In genomic region chr12:55490722-55491449, GRCm38 (mm10) we compare ENCODE assay signal across 8 mouse cellular contexts. TPM values are rescaled to one million over a fixed set of nuclear protein-coding genes. Genes with fewer than 3 reads are reported as not detected.
A peak's percentile ranks its signal among the peaks of the same experiment; 100 is the strongest.
DNase-seq lines count a peak whose midpoint lies in the region; ATAC-seq and TF ChIP-seq lines count a peak whose summit lies in the region.

No protein-coding gene starts in this region.

- no peaks in the 10 kb centered on the region; the same call in 1 of the 2 replicates for H3K36me3 ChIP-seq in forebrain, embryonic 11.5 days (ENCODE audit: control insufficient read depth, insufficient read depth, low read length)
- peaks cover 44% of the 10 kb centered on the region for H3K36me3 ChIP-seq in hindbrain, embryonic 10.5 days
- H3K36me3 ChIP-seq in liver, embryonic 15.5 days (replicated peaks), result peaks cover 34% of the 10 kb centered on the region

- peak overlapping the region; percentile 87 for H3K4me3 ChIP-seq in forebrain, embryonic 11.5 days (ENCODE audit: low read depth, low read length)
- H3K4me3 ChIP-seq in hindbrain, embryonic 10.5 days, result peak overlapping the region; percentile 75
- H3K4me3 ChIP-seq in liver, embryonic 15.5 days (replicated peaks), result peak overlapping the region; percentile 93
- H3K4me3 ChIP-seq in olfactory bulb, adult 2 months (ENCODE audit: insufficient read depth, low read depth, low read length), result peak overlapping the region; percentile 100

- H3K4me1 ChIP-seq in forebrain, embryonic 11.5 days (replicated peaks; ENCODE audit: control insufficient read depth, insufficient read depth, low read length), result peaks cover 7% of the 10 kb centered on the region
- peaks cover 33% of the 10 kb centered on the region for H3K4me1 ChIP-seq in hindbrain, embryonic 10.5 days (replicated peaks)
- peaks cover 70% of the 10 kb centered on the region for H3K4me1 ChIP-seq in liver, embryonic 15.5 days (replicated peaks)
- peaks cover 19% of the 10 kb centered on the region for H3K4me1 ChIP-seq in olfactory bulb, adult 2 months (ENCODE audit: control insufficient read depth, insufficient read depth, low read length)

- H3K27ac ChIP-seq in forebrain, embryonic 11.5 days (ENCODE audit: low read depth, low read length), result peak overlapping the region; percentile 98; the same call in 1 of the 2 replicates
- peak overlapping the region; percentile 99; the same call in 1 of the 2 replicates for H3K27ac ChIP-seq in hindbrain, embryonic 10.5 days
- H3K27ac ChIP-seq in liver, embryonic 15.5 days (replicated peaks), result peak overlapping the region; percentile 94
- peak overlapping the region; percentile 89 for H3K27ac ChIP-seq in olfactory bulb, adult 2 months (ENCODE audit: insufficient read depth, low read depth, low read length)

- H3K27me3 ChIP-seq in forebrain, embryonic 11.5 days (ENCODE audit: control insufficient read depth, insufficient read depth, low read length), result no peaks in the 10 kb centered on the region
- H3K27me3 ChIP-seq in hindbrain, embryonic 10.5 days (ENCODE audit: insufficient read depth, poor library complexity, severe bottlenecking), result no peaks in the 10 kb centered on the region
- H3K27me3 ChIP-seq in liver, embryonic 15.5 days, result peaks cover 3% of the 10 kb centered on the region; the same call in 1 of the 2 replicates

- 87% methylated on average over 13 of the region's 13 CpGs for WGBS in forebrain, embryonic 11.5 days
- WGBS in hindbrain, embryonic 10.5 days, result 91% methylated on average over 13 of the region's 13 CpGs
- 78% methylated on average over 13 of the region's 13 CpGs for WGBS in liver, embryonic 15.5 days (ENCODE audit: insufficient replicate concordance)
- 71% methylated on average over 13 of the region's 13 CpGs for WGBS in olfactory bulb, adult 2 months

- ATAC-seq in forebrain, embryonic 11.5 days (replicated peaks; ENCODE audit: low FRiP score), result no peak
- ATAC-seq in liver, embryonic 15.5 days (ENCODE audit: insufficient read depth), result no peak

- peak overlapping the region; percentile 94 for H3K9ac ChIP-seq in forebrain, embryonic 11.5 days (ENCODE audit: low read length)
- H3K9ac ChIP-seq in liver, embryonic 15.5 days, result peak overlapping the region; percentile 76

- TF ChIP-seq CTCF in olfactory bulb, adult 2 months (IDR thresholded peaks at IDR 0.05; ENCODE audit: insufficient read depth, low read depth, low read length), result no peak

- DNase-seq in gastrocnemius, adult 18-20 months (ENCODE audit: low spot score), result peak; percentile 78
- no peak for DNase-seq in gastrocnemius, postnatal 4 days (ENCODE audit: low spot score in 2 of 2)
- DNase-seq in MN1 (ENCODE audit: low spot score), result peak; percentile 65
- DNase-seq in forebrain, embryonic 11.5 days (ENCODE audit: low spot score), result no peak
- DNase-seq in hindbrain, embryonic 10.5 days (ENCODE audit: low spot score), result no peak
- DNase-seq in urinary bladder, postnatal 10 days (ENCODE audit: low spot score), result no peak

- no peak for TF ChIP-seq POLR2A in olfactory bulb, adult 2 months (IDR thresholded peaks at IDR 0.05; ENCODE audit: insufficient read depth, low read depth, low read length)

- no peaks in the 10 kb centered on the region for H3K9me3 ChIP-seq in forebrain, embryonic 11.5 days (ENCODE audit: control insufficient read depth, low read length)
- H3K9me3 ChIP-seq in hindbrain, embryonic 10.5 days, result no peaks in the 10 kb centered on the region
- H3K9me3 ChIP-seq in liver, embryonic 15.5 days (replicated peaks), result no peaks in the 10 kb centered on the region

- H3K4me2 ChIP-seq in forebrain, embryonic 11.5 days (ENCODE audit: low read depth, low read length, severe bottlenecking), result peak overlapping the region; percentile 85
- H3K4me2 ChIP-seq in liver, embryonic 15.5 days, result peak overlapping the region; percentile 99

RNA-seq across cellular contexts. Expression of gene Nfkbia, which starts 1.6 kb away (rescaled TPM):
- total RNA-seq in gastrocnemius, adult 18-20 months (2021), result 10 to 100 TPM; 19.0 to 63.6 TPM
- total RNA-seq in gastrocnemius, postnatal 4 days (2021), result 10 to 100 TPM; 37.1 to 46.5 TPM
- polyA plus RNA-seq in forebrain, embryonic 11.5 days (2014; fragmentation: Nextera tagmentation; extraction: Ambion mirVana), result 40.8 and 41.2 TPM in 2 replicates
- 33.8 and 37.1 TPM in 2 replicates for polyA plus RNA-seq in hindbrain, embryonic 10.5 days (2016; fragmentation: Nextera tagmentation; extraction: Ambion mirVana)
- 22.9 and 24.4 TPM in 2 replicates for polyA plus RNA-seq in liver, embryonic 15.5 days (2015; fragmentation: Nextera tagmentation; extraction: Ambion mirVana)
- polyA plus RNA-seq in olfactory bulb, adult 2 months (2012; ENCODE audit: insufficient read depth, insufficient read length, low replicate concordance, missing spikeins), result not detected in 2 replicates

Comparison
In these comparisons a context has a peak if more than half of its experiments do, and no peak if none do; other contexts are left out.
1. DNase-seq: peak in gastrocnemius, adult 18-20 months (single experiment) and MN1 (single experiment); none in gastrocnemius, postnatal 4 days (0 of 2), forebrain, embryonic 11.5 days (single experiment), hindbrain, embryonic 10.5 days (single experiment) and urinary bladder, postnatal 10 days (single experiment).
2. Peak in every context shown above with its lines, with median percentiles within 50 percentile points of each other: H3K27ac ChIP-seq and H3K4me3 ChIP-seq.